Mouse (Mus musculus): ENCODE data around the gene Ppm1b. TPM values are rescaled to one million over a fixed set of nuclear protein-coding genes. Genes with fewer than 3 reads are reported as not detected.

Gene Ppm1b
- polyA plus RNA-seq, 1 experiment from 2014 or later, result 62.0 TPM

- no peaks in the 10 kb centered on the region for H3K9me3 ChIP-seq
- peaks cover 1% of the 10 kb centered on the region; the same call in 1 of the 2 replicates for H3K4me1 ChIP-seq (replicated peaks)
- 94% methylated on average over 7 of the region's 7 CpGs for WGBS
- no peak for DNase-seq (ENCODE audit: low spot score)
- H3K4me3 ChIP-seq, result no peak overlapping the region
- H3K27ac ChIP-seq, result no peak overlapping the region
- no peaks in the 10 kb centered on the region for H3K27me3 ChIP-seq (ENCODE audit: insufficient read depth, poor library complexity, severe bottlenecking)
- peaks cover 95% of the 10 kb centered on the region for H3K36me3 ChIP-seq
These were observed 110.8 kb downstream of the Ppm1b start for GRCm38 (mm10) chr17:85067331-85067730.

GRCm38 (mm10) chr17:85070658-85071057, 114.1 kb downstream of the Ppm1b start:
- Histone ChIP-seq H3K36me3 (peaks cover 80% of the 10 kb centered on the region), H3K4me1 (replicated peaks) (peaks cover 8% of the 10 kb centered on the region; the same call in 1 of the 2 replicates), H3K4me3 (no peak overlapping the region), H3K27ac (no peak overlapping the region), H3K9me3 (no peaks in the 10 kb centered on the region), H3K27me3 (ENCODE audit: insufficient read depth, poor library complexity, severe bottlenecking) (no peaks in the 10 kb centered on the region)
- no peak for DNase-seq (ENCODE audit: low spot score)
- WGBS, result 86% methylated on average over 6 of the region's 6 CpGs

- no peak for DNase-seq (ENCODE audit: low spot score)
- H3K27me3 ChIP-seq (ENCODE audit: insufficient read depth, poor library complexity, severe bottlenecking), result no peaks in the 10 kb centered on the region
- no peak overlapping the region for H3K4me3 ChIP-seq
- H3K27ac ChIP-seq, result no peak overlapping the region
- H3K9me3 ChIP-seq, result no peaks in the 10 kb centered on the region
- H3K36me3 ChIP-seq, result peaks cover 80% of the 10 kb centered on the region
- H3K4me1 ChIP-seq (replicated peaks), result peaks cover 8% of the 10 kb centered on the region; the same call in 1 of the 2 replicates
- 93% methylated on average over 8 of the region's 8 CpGs for WGBS
These were observed 114.7 kb downstream of the Ppm1b start for GRCm38 (mm10) chr17:85071088-85071775.

GRCm38 (mm10) chr17:85072383-85072782, 115.8 kb downstream of the Ppm1b start:
- H3K4me1 ChIP-seq (replicated peaks), result peaks cover 8% of the 10 kb centered on the region; the same call in 1 of the 2 replicates
- H3K4me3 ChIP-seq, result no peak overlapping the region
- no peaks in the 10 kb centered on the region for H3K9me3 ChIP-seq
- no peaks in the 10 kb centered on the region for H3K27me3 ChIP-seq (ENCODE audit: insufficient read depth, poor library complexity, severe bottlenecking)
- peaks cover 80% of the 10 kb centered on the region for H3K36me3 ChIP-seq
- WGBS, result 52% methylated on average over 11 of the region's 11 CpGs
- DNase-seq (ENCODE audit: low spot score), result no peak
- 0 out of 2 replicates have a peak overlapping the region, but pooled peaks have one; percentile 40 for H3K27ac ChIP-seq

- H3K4me3 ChIP-seq, result no peak overlapping the region
- H3K9me3 ChIP-seq, result no peaks in the 10 kb centered on the region
- WGBS, result 71% methylated on average over 7 of the region's 7 CpGs
- H3K27me3 ChIP-seq (ENCODE audit: insufficient read depth, poor library complexity, severe bottlenecking), result no peaks in the 10 kb centered on the region
- peaks cover 8% of the 10 kb centered on the region; the same call in 1 of the 2 replicates for H3K4me1 ChIP-seq (replicated peaks)
- no peak overlapping the region for H3K27ac ChIP-seq
- no peak for DNase-seq (ENCODE audit: low spot score)
- peaks cover 82% of the 10 kb centered on the region for H3K36me3 ChIP-seq
These were observed 116.7 kb downstream of the Ppm1b start for GRCm38 (mm10) chr17:85073214-85073613.

Other genes with a start within 250 kb of the Ppm1b start
- gene Lrpprc, start 166.0 kb upstream of the Ppm1b start, polyA plus RNA-seq (2016; fragmentation: Nextera tagmentation; extraction: Ambion mirVana), result 45.1 and 49.6 TPM in 2 replicates
- 0.37 and 0.44 TPM in 2 replicates for gene Slc3a1, start 71.6 kb downstream of the Ppm1b start, polyA plus RNA-seq (2016; fragmentation: Nextera tagmentation; extraction: Ambion mirVana)
- 32.1 and 42.3 TPM in 2 replicates for gene Prepl, start 133.5 kb downstream of the Ppm1b start, polyA plus RNA-seq (2016; fragmentation: Nextera tagmentation; extraction: Ambion mirVana)
- 13.6 and 14.1 TPM in 2 replicates for gene Camkmt, start 133.8 kb downstream of the Ppm1b start, polyA plus RNA-seq (2016; fragmentation: Nextera tagmentation; extraction: Ambion mirVana)

Measured in hindbrain, embryonic 10.5 days (tissue).